Mouse (Mus musculus) forebrain, postnatal 0 days (tissue): ENCODE measurements around the gene Chst4. TPM values are rescaled to one million over a fixed set of nuclear protein-coding genes. Genes with fewer than 3 reads are reported as not detected.

ENCODE experiments used
- ATAC-seq: fragments of 200-750 bp; cut with Nextera tagmentation; 2 replicates; pipeline ENCODE4 v1.8.0; 2017; ENCODE audit warnings: mild to moderate bottlenecking, moderate library complexity
- DNase-seq: peaks from one replicate; pipeline ENCODE4 v3.0.0-alpha.2; 2015
- H3K27ac ChIP-seq: fragments of 300-500 bp; sonication (generic); 2 replicates; pipeline ENCODE4 v1.5.1; 2014; ENCODE audit warnings: low read depth, mild to moderate bottlenecking, antibody characterized with exemption, low read length, moderate library complexity, mixed read lengths
- H3K27me3 ChIP-seq: fragments of 300-500 bp; sonication (generic); 2 replicates; pipeline ENCODE4 v1.6.1; 2014; ENCODE audit warnings: mild to moderate bottlenecking, low read length, mixed read lengths; ENCODE audit not compliant: insufficient read depth
- H3K36me3 ChIP-seq: fragments of 300-500 bp; sonication (generic); 2 replicates; pipeline ENCODE4 v1.6.1; 2014; ENCODE audit warnings: mild to moderate bottlenecking, moderate library complexity; ENCODE audit not compliant: insufficient read depth
- H3K4me1 ChIP-seq: fragments of 300-500 bp; sonication (generic); 2 replicates; pipeline ENCODE4 v1.6.1; 2014; ENCODE audit warnings: antibody characterized with exemption; ENCODE audit not compliant: insufficient read depth
- H3K4me2 ChIP-seq: fragments of 300-500 bp; sonication (generic); 2 replicates; pipeline ENCODE4 v1.6.1; 2014; ENCODE audit warnings: low read depth, mild to moderate bottlenecking, moderate library complexity
- H3K4me3 ChIP-seq: fragments of 300-500 bp; sonication (generic); 2 replicates; pipeline ENCODE4 v1.5.1; 2014; ENCODE audit warnings: low read depth, low read length, mixed read lengths
- H3K9ac ChIP-seq: fragments of 300-500 bp; sonication (generic); 2 replicates; pipeline ENCODE4 v1.6.1; 2014; ENCODE audit warnings: mild to moderate bottlenecking
- H3K9me3 ChIP-seq: fragments of 300-500 bp; sonication (generic); 2 replicates; pipeline ENCODE4 v1.6.1; 2016; ENCODE audit warnings: low read length
- CTCF ChIP-seq: sonication (generic); IDR thresholded peaks from 2 replicates; pipeline ENCODE4 v1.5.1; 2016; ENCODE audit warnings: antibody characterized with exemption, control low read depth, low read depth
- WGBS: fragments of 180-500 bp; shearing (Covaris S2); extraction: QIAGEN DNeasy Blood & Tissue Kit; methylation state at CpG from one replicate; pipeline ENCODE4 v1.1.7; 2014; 5-methylcytosine and 5-hydroxymethylcytosine counted together
- polyA plus RNA-seq: library from polyadenylated mRNA; unstranded; fragments of >200 nt; fragmentation: Nextera tagmentation; extraction: Ambion mirVana; gene quantifications from 2 replicates; pipeline ENCODE4 v1.2.1, GENCODE M21; 2015
- total RNA-seq: library from RNA; depleted of rRNA; stranded (reverse); fragments of >200 nt; gene quantifications from 2 replicates; pipeline ENCODE4 v1.2.3, GENCODE M21; 2014

The Chst4 gene
- total and polyA plus RNA-seq, 2 experiments from 2014 or later: not detected

DNA sequence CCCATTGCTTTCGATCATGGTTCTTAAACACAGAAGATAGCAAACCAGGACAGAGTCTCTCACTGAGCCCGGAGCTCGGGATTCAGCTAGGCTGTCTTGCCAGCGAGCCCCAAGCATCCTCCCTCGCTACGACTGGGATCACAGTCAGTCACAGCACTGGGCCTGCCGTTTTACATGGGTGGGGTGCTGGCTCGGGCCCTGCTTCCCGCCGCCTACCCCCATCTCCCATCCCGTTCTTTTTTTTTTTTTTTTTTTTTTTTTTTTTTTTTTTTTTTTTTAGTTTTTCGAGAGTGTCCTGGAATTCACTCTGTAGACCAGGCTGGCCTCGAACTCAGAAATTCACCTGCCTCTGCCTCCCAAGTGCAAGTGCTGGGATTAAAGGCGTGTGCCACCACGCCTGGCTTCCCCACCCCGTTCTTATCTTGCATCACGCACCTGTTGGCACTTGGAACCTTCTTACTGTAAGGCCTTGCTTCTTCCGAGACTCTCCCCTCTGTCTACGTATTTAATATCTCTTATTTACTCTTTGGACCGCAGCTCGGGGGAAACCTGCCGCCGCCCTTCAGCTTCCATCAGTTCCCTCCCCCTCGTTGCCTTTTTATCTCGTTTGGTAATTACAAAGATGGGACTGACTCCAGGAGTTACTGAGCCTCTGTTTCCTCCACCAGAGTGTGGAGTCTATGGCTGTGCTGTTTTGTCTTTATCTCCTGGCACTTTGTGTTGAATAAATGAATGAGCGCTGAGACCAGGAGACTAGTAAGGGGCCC is 31.1 kb downstream of the Chst4 start:
- no peak for TF ChIP-seq CTCF
- H3K4me1 ChIP-seq: peaks cover 5% of the 10 kb centered on the region; the same call in 1 of the 2 replicates
- 82% methylated on average over 26 of the region's 26 CpGs for WGBS
- H3K9me3 ChIP-seq: no peaks in the 10 kb centered on the region
- no peak for ATAC-seq
- H3K27me3 ChIP-seq: no peaks in the 10 kb centered on the region
- no peak overlapping the region for H3K4me2 ChIP-seq
- no peaks in the 10 kb centered on the region for H3K36me3 ChIP-seq
- no peak overlapping the region for H3K4me3 ChIP-seq
- no peak overlapping the region for H3K9ac ChIP-seq
- DNase-seq: no peak
- H3K27ac ChIP-seq: no peak overlapping the region

DNA sequence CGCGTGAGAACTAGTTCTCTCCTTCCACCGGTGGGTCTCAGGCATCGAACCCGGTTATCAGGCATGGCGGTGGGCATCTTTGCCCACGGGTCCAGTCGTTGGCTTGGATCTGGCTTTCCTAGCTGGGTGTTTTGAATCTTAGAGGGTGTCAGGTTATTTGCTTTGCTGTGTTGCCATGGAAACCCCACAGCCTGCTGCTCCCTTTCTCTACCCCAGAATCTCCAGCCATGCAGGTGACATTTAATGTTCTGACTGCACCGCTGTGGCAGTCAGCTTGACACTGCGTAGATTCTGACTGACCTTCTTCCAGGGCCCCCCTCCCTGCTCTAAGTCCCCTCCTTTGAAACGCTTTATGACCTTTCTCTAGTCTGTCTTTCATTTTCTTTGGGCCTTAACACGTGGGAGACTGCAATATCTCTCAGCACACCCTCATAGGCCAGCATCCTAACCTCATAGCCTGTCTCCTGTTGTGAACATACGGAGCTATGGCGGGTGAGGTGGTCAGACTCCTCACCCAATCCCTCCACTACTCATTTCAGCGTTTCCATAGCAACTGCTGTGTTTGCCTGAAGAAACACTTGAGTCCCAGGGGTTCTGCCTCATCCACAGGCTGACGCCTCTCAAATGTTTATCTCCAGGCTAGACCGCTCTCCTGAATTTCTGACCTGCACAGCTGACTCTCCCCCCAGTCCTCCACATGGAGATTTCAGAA is 33.1 kb downstream of the Chst4 start:
- Histone ChIP-seq H3K9me3 (no peaks in the 10 kb centered on the region), H3K36me3 (no peaks in the 10 kb centered on the region), H3K4me1 (peaks cover 5% of the 10 kb centered on the region; the same call in 1 of the 2 replicates), H3K4me3 (no peak overlapping the region), H3K27ac (peak overlapping the region; percentile 73), H3K4me2 (no peak overlapping the region), H3K27me3 (no peaks in the 10 kb centered on the region), H3K9ac (no peak overlapping the region)
- DNase-seq (peak; percentile 70), ATAC-seq (peak; percentile 87)
- WGBS: 50% methylated on average over 17 of the region's 17 CpGs
- TF ChIP-seq CTCF: no peak

DNA sequence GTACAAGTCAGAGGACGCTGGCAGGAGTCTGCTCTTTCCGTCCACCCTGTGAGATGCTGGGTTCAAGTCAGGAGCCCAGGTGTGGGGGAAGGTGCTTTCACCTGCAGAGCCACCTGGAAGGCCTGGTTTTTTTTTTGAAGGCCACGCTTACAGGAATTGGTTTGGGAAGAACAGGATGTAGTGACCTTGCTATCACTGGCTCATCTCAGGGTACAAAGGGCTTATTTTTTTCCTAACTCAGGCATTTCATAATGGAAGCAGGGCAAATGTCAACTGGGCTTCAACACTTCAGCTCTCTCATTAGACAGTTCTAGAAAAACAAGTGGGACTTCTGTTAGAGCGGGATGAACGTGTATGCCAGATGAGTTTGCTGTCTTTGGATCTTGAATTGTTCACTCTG is 35.2 kb downstream of the Chst4 start:
- WGBS: 79% methylated on average over 5 of the region's 5 CpGs
- Histone ChIP-seq H3K4me1 (peaks cover 5% of the 10 kb centered on the region; the same call in 1 of the 2 replicates), H3K27ac (no peak overlapping the region), H3K9me3 (no peaks in the 10 kb centered on the region), H3K36me3 (no peaks in the 10 kb centered on the region), H3K4me2 (no peak overlapping the region), H3K27me3 (no peaks in the 10 kb centered on the region), H3K9ac (no peak overlapping the region), H3K4me3 (no peak overlapping the region)
- TF ChIP-seq CTCF: no peak
- ATAC-seq: no peak
- DNase-seq: no peak

DNA sequence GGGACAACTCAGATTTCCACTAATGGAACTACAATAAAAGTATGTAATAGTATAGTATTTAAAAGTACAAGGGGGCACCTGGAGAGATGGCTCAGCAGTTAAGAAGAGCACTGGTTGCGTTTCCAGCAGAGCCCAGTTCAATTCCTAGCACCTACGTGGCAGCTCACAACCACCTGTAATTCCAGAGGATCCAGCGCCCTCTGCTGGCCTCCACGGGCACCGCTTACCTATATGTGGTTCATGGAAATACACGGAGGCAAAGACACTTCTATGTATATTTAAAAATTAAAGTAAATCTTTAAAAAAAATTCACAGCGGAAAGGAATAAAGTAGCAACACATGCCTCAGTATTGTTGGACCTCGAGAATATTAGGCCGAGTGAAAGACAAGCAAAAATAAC is 36.6 kb downstream of the Chst4 start:
- H3K4me1 ChIP-seq: peaks cover 5% of the 10 kb centered on the region; the same call in 1 of the 2 replicates
- TF ChIP-seq CTCF: peak; percentile 50
- no peaks in the 10 kb centered on the region for H3K36me3 ChIP-seq
- no peaks in the 10 kb centered on the region for H3K9me3 ChIP-seq
- no peak overlapping the region for H3K4me2 ChIP-seq
- no peak overlapping the region for H3K4me3 ChIP-seq
- ATAC-seq (no peak), DNase-seq (no peak)
- H3K27ac ChIP-seq: no peak overlapping the region
- H3K27me3 ChIP-seq: no peaks in the 10 kb centered on the region
- WGBS: 40% methylated on average over 9 of the region's 9 CpGs
- H3K9ac ChIP-seq: no peak overlapping the region

- Histone ChIP-seq H3K4me2 (no peak overlapping the region), H3K9ac (no peak overlapping the region), H3K4me1 (no peaks in the 10 kb centered on the region), H3K4me3 (no peak overlapping the region), H3K27ac (no peak overlapping the region), H3K27me3 (no peaks in the 10 kb centered on the region), H3K36me3 (no peaks in the 10 kb centered on the region), H3K9me3 (no peaks in the 10 kb centered on the region)
- 88% methylated on average over 10 of the region's 10 CpGs for WGBS
- TF ChIP-seq CTCF: no peak
- no peak for ATAC-seq
- DNase-seq: no peak
Observed at GRCm38 (mm10) chr8:109999974-110000373, 39.6 kb downstream of the Chst4 start.

DNA sequence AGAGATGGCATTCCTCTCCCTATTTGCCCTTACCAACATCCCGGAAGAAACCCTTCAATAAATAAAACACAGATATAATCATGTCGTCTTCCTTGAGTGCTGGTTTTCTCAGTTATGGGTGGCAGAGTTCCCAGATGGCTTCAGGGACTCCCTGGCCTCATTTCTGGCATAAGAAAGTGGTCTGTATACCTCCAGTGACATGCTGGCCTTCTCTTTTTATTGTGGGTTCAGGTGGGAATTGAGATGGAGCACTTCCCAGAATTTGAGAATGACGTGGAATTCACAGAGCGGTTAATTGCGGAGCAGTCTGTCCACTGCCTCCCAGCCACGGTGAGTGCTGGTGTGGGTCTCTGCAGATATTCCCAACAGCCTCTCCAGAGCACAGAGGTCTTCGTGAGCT is 41.5 kb downstream of the Chst4 start:
- H3K27me3 ChIP-seq: no peaks in the 10 kb centered on the region
- no peak for TF ChIP-seq CTCF
- no peaks in the 10 kb centered on the region for H3K9me3 ChIP-seq
- no peak overlapping the region for H3K4me3 ChIP-seq
- no peak overlapping the region for H3K27ac ChIP-seq
- WGBS: 65% methylated on average over 7 of the region's 7 CpGs
- DNase-seq (no peak), ATAC-seq (no peak)
- no peak overlapping the region for H3K9ac ChIP-seq
- no peaks in the 10 kb centered on the region for H3K4me1 ChIP-seq
- H3K4me2 ChIP-seq: no peak overlapping the region
- no peaks in the 10 kb centered on the region for H3K36me3 ChIP-seq

DNA sequence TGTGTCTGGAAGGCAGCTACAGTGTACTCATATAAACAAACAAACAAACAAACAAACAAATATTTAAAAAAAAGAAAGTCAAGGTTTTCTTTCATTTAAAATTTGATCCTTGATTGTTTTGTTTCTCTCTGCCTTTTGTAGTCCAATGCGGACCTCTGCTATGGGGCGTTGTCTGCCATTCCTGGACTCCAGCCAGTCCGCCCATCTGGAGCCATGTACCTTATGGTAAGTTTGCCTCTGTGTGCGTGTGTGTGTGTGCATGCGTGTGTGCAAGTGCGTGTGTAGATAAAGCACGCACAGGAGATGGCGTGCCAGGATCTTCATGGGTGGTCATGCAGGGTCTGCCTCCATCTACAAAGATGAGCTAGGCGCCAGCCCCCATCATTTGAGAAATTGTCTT is 42.2 kb downstream of the Chst4 start:
- Histone ChIP-seq H3K36me3 (no peaks in the 10 kb centered on the region), H3K9me3 (no peaks in the 10 kb centered on the region), H3K27me3 (no peaks in the 10 kb centered on the region), H3K4me1 (no peaks in the 10 kb centered on the region), H3K4me3 (no peak overlapping the region), H3K27ac (no peak overlapping the region), H3K9ac (no peak overlapping the region), H3K4me2 (no peak overlapping the region)
- WGBS: 69% methylated on average over 9 of the region's 9 CpGs
- TF ChIP-seq CTCF: no peak
- no peak for ATAC-seq
- DNase-seq: no peak
